Mouse (Mus musculus): ENCODE measurements around the gene Pomt1. TPM values are rescaled to one million over a fixed set of nuclear protein-coding genes. Genes with fewer than 3 reads are reported as not detected.

Gene Pomt1
- total and polyA plus RNA-seq, 3 experiments: 13.6 to 16.7 (median 16.0) TPM

- H3K4me1 ChIP-seq (ENCODE audit: control insufficient read depth in 1 of 2, insufficient read depth in 2 of 2): peaks cover 7 to 33% of the 10 kb centered on the region in 2 experiments; a peak in 3 of 4 replicates
- no peaks in the 10 kb centered on the region for H3K27me3 ChIP-seq (replicated peaks)
- H3K36me3 ChIP-seq (replicated peaks in 1 of 2; ENCODE audit: control insufficient read depth in 1 of 2, insufficient read depth in 1 of 2, low read length in 1 of 2): peaks cover 99 to 100% of the 10 kb centered on the region in 2 experiments
- TF ChIP-seq MXI1 (IDR thresholded peaks at IDR 0.05; ENCODE audit: low read depth, low read length) (peak; percentile 83), MAX (IDR thresholded peaks at IDR 0.05; ENCODE audit: low read length) (no peak), CHD2 (IDR thresholded peaks at IDR 0.05; ENCODE audit: low read length) (no peak), USF1 (IDR thresholded peaks at IDR 0.05; ENCODE audit: low read depth, low read length) (no peak), JUND (conservative IDR thresholded peaks at IDR 0.05; ENCODE audit: low read depth, low read length) (no peak), SIN3A (IDR thresholded peaks at IDR 0.05; ENCODE audit: low read length) (peak; percentile 34; the same call in 1 of the 2 replicates), CTCF (conservative IDR thresholded peaks at IDR 0.05 in 1 of 2, IDR thresholded peaks at IDR 0.05 in 1 of 2; ENCODE audit: low read depth in 2 of 2, low read length in 2 of 2) (no peak), GABPA (IDR thresholded peaks at IDR 0.05; ENCODE audit: insufficient replicate concordance, low read depth, low read length) (no peak), BHLHE40 (IDR thresholded peaks at IDR 0.05; ENCODE audit: low read depth, low read length) (peak; percentile 64), MYC (IDR thresholded peaks at IDR 0.05; ENCODE audit: low read depth, low read length) (peak; percentile 77), ZKSCAN1 (IDR thresholded peaks at IDR 0.05; ENCODE audit: borderline replicate concordance, low read depth, low read length) (no peak), RCOR1 (conservative IDR thresholded peaks at IDR 0.05; ENCODE audit: low read depth, low read length) (no peak), ZMIZ1 (IDR thresholded peaks at IDR 0.05; ENCODE audit: low read depth, low read length) (no peak)
- no peak overlapping the region for H3K4me3 ChIP-seq (replicated peaks in 1 of 3; ENCODE audit: low read depth in 2 of 3, low read length in 2 of 3, poor library complexity in 1 of 3)
- dilution Hi-C loops (cut with MboI; ENCODE audit: extremely low pct_ligation_motif_present, extremely low pct_unique_long_range_greater_than_20kb, low sequenced_read_pairs): no loop called here
- peak; percentile 68 for DNase-seq (ENCODE audit: extremely low read depth)
- H3K4me2 ChIP-seq (ENCODE audit: insufficient read depth, low read depth, poor library complexity, severe bottlenecking): no peak overlapping the region
- H3K79me2 ChIP-seq (replicated peaks; ENCODE audit: control insufficient read depth, extremely low read depth, insufficient read depth, poor library complexity, severe bottlenecking): no peaks in the 10 kb centered on the region
- in situ Hi-C loops (cut with MboI; ENCODE audit: low pct_ligation_motif_present, low pct_unique_long_range_greater_than_20kb, low sequenced_read_pairs): no loop called here
- no peaks in the 10 kb centered on the region for H3K9me3 ChIP-seq (replicated peaks; ENCODE audit: low read length)
- no peak overlapping the region; the same call in 1 of the 2 replicates for H3K27ac ChIP-seq (ENCODE audit: insufficient read depth, low read depth)
- H3K9ac ChIP-seq (ENCODE audit: insufficient read depth, low read depth): no peak overlapping the region
Observed at GRCm38 (mm10) chr2:32222057-32222456, 14.3 kb upstream of the Pomt1 start.

GRCm38 (mm10) chr2:32235433-32235832 lies 957 bp upstream of the Pomt1 start:
- dilution Hi-C loops (cut with MboI; ENCODE audit: extremely low pct_ligation_motif_present, extremely low pct_unique_long_range_greater_than_20kb, low sequenced_read_pairs): no loop called here
- peaks cover 4 to 30% of the 10 kb centered on the region in 2 experiments; a peak in 2 of 4 replicates for H3K4me1 ChIP-seq (ENCODE audit: control insufficient read depth in 1 of 2, insufficient read depth in 2 of 2)
- peak overlapping the region in 2 of 3 experiments; percentile 58 to 82 for H3K4me3 ChIP-seq (replicated peaks in 1 of 3; ENCODE audit: low read depth in 2 of 3, low read length in 2 of 3, poor library complexity in 1 of 3)
- no peaks in the 10 kb centered on the region for H3K27me3 ChIP-seq (replicated peaks)
- H3K9ac ChIP-seq (ENCODE audit: insufficient read depth, low read depth): peak overlapping the region; percentile 75; the same call in 1 of the 2 replicates
- H3K79me2 ChIP-seq (replicated peaks; ENCODE audit: control insufficient read depth, extremely low read depth, insufficient read depth, poor library complexity, severe bottlenecking): peaks cover 2% of the 10 kb centered on the region; the same call in 1 of the 2 replicates
- H3K27ac ChIP-seq (ENCODE audit: insufficient read depth, low read depth): no peak overlapping the region
- peak overlapping the region; percentile 59 for H3K4me2 ChIP-seq (ENCODE audit: insufficient read depth, low read depth, poor library complexity, severe bottlenecking)
- no peaks in the 10 kb centered on the region for H3K9me3 ChIP-seq (replicated peaks; ENCODE audit: low read length)
- no peak for DNase-seq (ENCODE audit: extremely low read depth)
- in situ Hi-C loops (cut with MboI; ENCODE audit: low pct_ligation_motif_present, low pct_unique_long_range_greater_than_20kb, low sequenced_read_pairs): no loop called here
- peaks cover 33 to 58% of the 10 kb centered on the region in 2 experiments for H3K36me3 ChIP-seq (replicated peaks in 1 of 2; ENCODE audit: control insufficient read depth in 1 of 2, insufficient read depth in 1 of 2, low read length in 1 of 2)
- TF ChIP-seq CTCF (conservative IDR thresholded peaks at IDR 0.05 in 1 of 2, IDR thresholded peaks at IDR 0.05 in 1 of 2; ENCODE audit: low read depth in 2 of 2, low read length in 2 of 2): no peak
- TF ChIP-seq E2F4 (IDR thresholded peaks at IDR 0.05; ENCODE audit: insufficient replicate concordance, low read depth, low read length): no peak

Measured in CH12.LX (cell line).